Mouse (Mus musculus) MEL (cell line): ENCODE data around the gene Fxn. TPM values are rescaled to one million over a fixed set of nuclear protein-coding genes. Genes with fewer than 3 reads are reported as not detected.

Experiments used
- DNase-seq: peaks from one replicate; pipeline ENCODE4 v3.0.0; 2011; ENCODE audit warnings: low read depth, low spot score
- H3K27ac ChIP-seq: 2 replicates; pipeline ENCODE4 v1.5.1; 2012; ENCODE audit warnings: low read depth, mild to moderate bottlenecking, control low read depth, low read length, moderate library complexity; ENCODE audit not compliant: control insufficient read depth
- H3K27me3 ChIP-seq, 2 experiments: fragments of 150-350 bp in 1 of 2; sonication (generic) in 1 of 2; 2 replicates each; pipeline ENCODE4 v1.6.1; 2012; ENCODE audit warnings: low read length in 2 of 2, mild to moderate bottlenecking in 2 of 2, improper control_type of control experiment in 1 of 2, moderate library complexity in 1 of 2; ENCODE audit not compliant: insufficient read depth in 2 of 2, control insufficient read depth in 1 of 2
- H3K36me3 ChIP-seq, 2 experiments: 2 replicates each; pipeline ENCODE4 v1.6.1; 2012 to 2014; ENCODE audit warnings: low read length in 2 of 2, improper control_type of control experiment in 1 of 2, inconsistent platforms in 1 of 2, mild to moderate bottlenecking in 1 of 2; ENCODE audit not compliant: insufficient read depth in 2 of 2, control insufficient read depth in 1 of 2
- H3K4me1 ChIP-seq, 2 experiments: fragments of 150-350 bp in 1 of 2; sonication (generic) in 1 of 2; 2 replicates each; pipeline ENCODE4 v1.6.1; 2012; ENCODE audit warnings: low read length in 2 of 2, improper control_type of control experiment in 1 of 2, mild to moderate bottlenecking in 1 of 2; ENCODE audit not compliant: insufficient read depth in 2 of 2, control insufficient read depth in 1 of 2
- H3K4me3 ChIP-seq, 2 experiments: fragments of 150-350 bp in 1 of 2; sonication (generic) in 1 of 2; 2 replicates each; pipeline ENCODE4 v1.5.1; 2012; ENCODE audit warnings: low read depth in 2 of 2, low read length in 2 of 2, mild to moderate bottlenecking in 2 of 2, moderate library complexity in 2 of 2, control low read depth in 1 of 2, improper control_type of control experiment in 1 of 2; ENCODE audit not compliant: control insufficient read depth in 1 of 2, insufficient read depth in 1 of 2
- H3K79me2 ChIP-seq: 2 replicates; pipeline ENCODE4 v1.6.1; 2012; ENCODE audit warnings: mild to moderate bottlenecking, low read length, moderate library complexity; ENCODE audit not compliant: control insufficient read depth, poor library complexity, insufficient read depth
- H3K9ac ChIP-seq: 2 replicates; pipeline ENCODE4 v1.6.1; 2012; ENCODE audit warnings: low read depth, mild to moderate bottlenecking, control low read depth, low read length, moderate library complexity; ENCODE audit not compliant: control insufficient read depth, poor library complexity, severe bottlenecking
- H3K9me3 ChIP-seq: fragments of 150-350 bp; sonication (generic); replicated peaks from 2 replicates; pipeline ENCODE4 v1.6.1; 2012; ENCODE audit warnings: mild to moderate bottlenecking, low read length, improper control_type of control experiment, moderate library complexity; ENCODE audit not compliant: insufficient read depth
- CHD1 ChIP-seq: IDR thresholded peaks from 2 replicates; pipeline ENCODE4 v1.6.1; 2012; ENCODE audit warnings: low read depth, mild to moderate bottlenecking, inconsistent platforms, low read length, improper control_type of control experiment
- CHD2 ChIP-seq: IDR thresholded peaks from 2 replicates; pipeline ENCODE4 v1.6.1; 2011; ENCODE audit warnings: low read length, improper control_type of control experiment
- CTCF ChIP-seq, 3 experiments: IDR thresholded peaks in 2 of 3; conservative IDR thresholded peaks in 1 of 3; 2 replicates each; pipeline ENCODE4 v1.5.1; 2011 to 2012; ENCODE audit warnings: low read length in 3 of 3, low read depth in 2 of 3, mild to moderate bottlenecking in 2 of 3, improper control_type of control experiment in 1 of 3, inconsistent platforms in 1 of 3, mixed read lengths in 1 of 3, moderate library complexity in 1 of 3; ENCODE audit not compliant: control insufficient read depth in 1 of 3, insufficient read depth in 1 of 3, poor library complexity in 1 of 3, severe bottlenecking in 1 of 3
- E2F4 ChIP-seq: IDR thresholded peaks from 2 replicates; pipeline ENCODE4 v1.6.1; 2011; ENCODE audit warnings: low read depth, low read length, improper control_type of control experiment, borderline replicate concordance
- ELF1 ChIP-seq: IDR thresholded peaks from 2 replicates; pipeline ENCODE4 v1.6.1; 2014; ENCODE audit warnings: low read depth, mild to moderate bottlenecking, inconsistent platforms, low read length, improper control_type of control experiment, moderate library complexity
- GABPA ChIP-seq: IDR thresholded peaks from 2 replicates; pipeline ENCODE4 v1.6.1; 2012; ENCODE audit warnings: low read depth, mild to moderate bottlenecking, inconsistent platforms, low read length, improper control_type of control experiment, moderate library complexity
- GATA1 ChIP-seq: IDR thresholded peaks from 2 replicates; pipeline ENCODE4 v1.6.1; 2011; ENCODE audit warnings: low read depth, low read length, improper control_type of control experiment
- MAX ChIP-seq: IDR thresholded peaks from 2 replicates; pipeline ENCODE4 v1.6.1; 2011; ENCODE audit warnings: low read length, improper control_type of control experiment
- MAZ ChIP-seq: IDR thresholded peaks from 2 replicates; pipeline ENCODE4 v1.6.1; 2012; ENCODE audit warnings: low read depth, mild to moderate bottlenecking, inconsistent platforms, low read length, improper control_type of control experiment
- MEF2A ChIP-seq: IDR thresholded peaks from 2 replicates; pipeline ENCODE4 v1.6.1; 2014; ENCODE audit warnings: low read depth, mild to moderate bottlenecking, inconsistent platforms, low read length, improper control_type of control experiment; ENCODE audit not compliant: poor library complexity, insufficient replicate concordance, severe bottlenecking; ENCODE audit errors: extremely low read depth
- MYC ChIP-seq: IDR thresholded peaks from 2 replicates; pipeline ENCODE4 v1.6.1; 2011; ENCODE audit warnings: low read depth, mild to moderate bottlenecking, low read length, improper control_type of control experiment, moderate library complexity
- NRF1 ChIP-seq: IDR thresholded peaks from 2 replicates; pipeline ENCODE4 v1.6.1; 2014; ENCODE audit warnings: low read depth, mild to moderate bottlenecking, inconsistent platforms, low read length, improper control_type of control experiment, moderate library complexity; ENCODE audit not compliant: poor library complexity, insufficient read depth, severe bottlenecking
- POLR2A ChIP-seq, 2 experiments: IDR thresholded peaks; 2 replicates each; pipeline ENCODE4 v1.6.1; 2011 to 2012; ENCODE audit warnings: low read length in 2 of 2, mild to moderate bottlenecking in 2 of 2, control low read depth in 1 of 2, improper control_type of control experiment in 1 of 2, low read depth in 1 of 2, moderate library complexity in 1 of 2; ENCODE audit not compliant: control insufficient read depth in 1 of 2, insufficient read depth in 1 of 2, poor library complexity in 1 of 2
- POLR2AphosphoS2 ChIP-seq: IDR thresholded peaks from 2 replicates; pipeline ENCODE4 v1.6.1; 2011; ENCODE audit warnings: low read length, improper control_type of control experiment
- POLR2AphosphoS5 ChIP-seq: IDR thresholded peaks from 2 replicates; pipeline ENCODE4 v1.6.1; 2012; ENCODE audit warnings: low read depth, borderline replicate concordance, mild to moderate bottlenecking, inconsistent platforms, low read length, moderate library complexity, mixed read lengths
- RCOR1 ChIP-seq: IDR thresholded peaks from 2 replicates; pipeline ENCODE4 v1.6.1; 2012; ENCODE audit warnings: low read depth, mild to moderate bottlenecking, inconsistent platforms, low read length, improper control_type of control experiment
- SIN3A ChIP-seq: IDR thresholded peaks from 2 replicates; pipeline ENCODE4 v1.6.1; 2012; ENCODE audit warnings: low read length, improper control_type of control experiment, inconsistent platforms
- SMC3 ChIP-seq: IDR thresholded peaks from 2 replicates; pipeline ENCODE4 v1.6.1; 2011; ENCODE audit warnings: low read depth, low read length, improper control_type of control experiment
- TBP ChIP-seq: IDR thresholded peaks from 2 replicates; pipeline ENCODE4 v1.8.0; 2011; ENCODE audit warnings: low read depth, low read length, improper control_type of control experiment
- TCF12 ChIP-seq: IDR thresholded peaks from 2 replicates; pipeline ENCODE4 v1.6.1; 2014; ENCODE audit warnings: low read depth, mild to moderate bottlenecking, inconsistent platforms, low read length, improper control_type of control experiment, moderate library complexity
- USF2 ChIP-seq, 2 experiments: IDR thresholded peaks; 2 replicates each; pipeline ENCODE4 v1.6.1; 2011 to 2012; ENCODE audit warnings: improper control_type of control experiment in 2 of 2, low read length in 2 of 2, borderline replicate concordance in 1 of 2, inconsistent platforms in 1 of 2, low read depth in 1 of 2, mild to moderate bottlenecking in 1 of 2; ENCODE audit not compliant: insufficient read depth in 1 of 2
- ZMIZ1 ChIP-seq: IDR thresholded peaks from 2 replicates; pipeline ENCODE4 v1.6.1; 2012; ENCODE audit warnings: low read depth, mild to moderate bottlenecking, inconsistent platforms, low read length, improper control_type of control experiment, moderate library complexity
- ZNF384 ChIP-seq: IDR thresholded peaks from 2 replicates; pipeline ENCODE4 v1.6.1; 2012; ENCODE audit warnings: low read depth, mild to moderate bottlenecking, inconsistent platforms, low read length, improper control_type of control experiment
- polyA plus RNA-seq, 2 experiments: library from polyadenylated mRNA; stranded (reverse) in 1 of 2; unstranded in 1 of 2; fragments of >175 nt in 1 of 2; fragments of >200 nt in 1 of 2; gene quantifications; 2 replicates each; pipeline versions ENCODE4 v1.2.1 to v1.2.4; 2012; ENCODE audit warnings: low replicate concordance in 2 of 2, low read depth in 1 of 2; ENCODE audit not compliant: insufficient read length in 2 of 2, insufficient read depth in 1 of 2, missing spikeins in 1 of 2
- total RNA-seq: library from RNA; depleted of rRNA; stranded (reverse); fragments of 300-350 nt; gene quantifications from 2 replicates; pipeline ENCODE4 v1.2.3, GENCODE M21; 2012; rRNA removed

Fxn gene
- total RNA-seq (46.2 and 53.7 TPM in 2 replicates), polyA plus RNA-seq (10 to 100 TPM in 1 of 2 experiments, not detected in 1; 83.7 TPM)

DNA sequence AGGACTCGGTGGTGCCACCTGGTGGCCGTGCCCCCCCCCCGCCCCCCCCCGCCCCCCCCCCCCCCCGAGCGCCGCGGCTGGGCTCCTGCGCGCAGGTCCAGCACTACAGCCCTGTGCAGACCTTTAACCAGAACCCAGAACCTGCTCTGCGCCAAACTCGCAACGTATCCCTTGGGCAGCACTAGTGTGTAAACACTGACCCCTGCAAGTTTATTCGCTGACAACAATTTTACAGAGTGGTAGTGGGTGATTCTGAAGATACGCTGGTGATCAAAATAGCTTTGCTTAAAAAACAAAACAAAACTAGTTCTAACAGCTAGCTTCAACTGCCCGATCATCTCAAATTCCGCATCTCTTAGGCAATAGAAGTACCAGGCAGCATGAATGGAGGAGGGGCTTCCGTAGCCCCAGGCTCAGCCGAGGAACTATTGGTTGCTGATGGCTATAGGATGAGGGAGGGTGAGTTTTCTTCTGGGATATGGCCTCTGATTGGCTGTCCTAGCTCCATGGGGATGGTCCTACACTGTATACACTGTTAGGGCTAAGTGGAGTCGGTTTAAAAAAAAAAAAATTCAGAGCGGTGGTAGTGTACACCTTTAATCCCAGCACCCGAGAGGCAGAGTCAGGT is at the start of gene Fxn:
Fxn (minus strand) TSS at position 5 of the 628 bp plus-strand sequence.
- H3K4me1 ChIP-seq, result peaks cover 0 to 12% of the 10 kb centered on the region in 2 experiments; a peak in 2 of 4 replicates
- TF ChIP-seq SIN3A (peak; percentile 63), POLR2AphosphoS2 (no peak), CTCF (IDR thresholded peaks at IDR 0.05 in 2 of 3, conservative IDR thresholded peaks at IDR 0.05 in 1 of 3; ENCODE audit: control insufficient read depth in 1 of 3, insufficient read depth in 1 of 3, low read depth in 2 of 3, low read length in 3 of 3, poor library complexity in 1 of 3, severe bottlenecking in 1 of 3) (peak in 2 of 3 experiments; percentile 48 to 62; a peak in 4 of 6 replicates), CHD1 (no peak), MAZ (no peak), CHD2 (no peak), E2F4 (no peak), ELF1 (0 out of 2 replicates have a peak, but pooled peaks have one; percentile 47), GABPA (no peak), POLR2AphosphoS5 (no peak), MAX (no peak; the same call in 1 of the 2 replicates), POLR2A (IDR thresholded peaks at IDR 0.05; ENCODE audit: control insufficient read depth in 1 of 2, insufficient read depth in 1 of 2, low read depth in 1 of 2, low read length in 2 of 2, poor library complexity in 1 of 2) (no peak), ZNF384 (peak; percentile 65), MYC (no peak), NRF1 (no peak), ZMIZ1 (no peak), GATA1 (no peak), USF2 (IDR thresholded peaks at IDR 0.05; ENCODE audit: borderline replicate concordance in 1 of 2, insufficient read depth in 1 of 2, low read depth in 1 of 2, low read length in 2 of 2) (no peak), SMC3 (0 out of 2 replicates have a peak, but pooled peaks have one; percentile 16), MEF2A (no peak), RCOR1 (no peak), TCF12 (no peak), TBP (0 out of 2 replicates have a peak, but pooled peaks have one; percentile 20)
- H3K9ac ChIP-seq, result peak within 1 kb of the TSS; percentile 75
- DNase-seq, result peak; percentile 97
- no peaks in the 10 kb centered on the region for H3K9me3 ChIP-seq
- no peaks in the 10 kb centered on the region; a peak in 1 of 4 replicates for H3K36me3 ChIP-seq
- H3K4me3 ChIP-seq, result peak within 1 kb of the TSS; percentile 66 to 84
- H3K27ac ChIP-seq, result peak within 1 kb of the TSS; percentile 91
- peaks cover 12% of the 10 kb centered on the region for H3K79me2 ChIP-seq
- H3K27me3 ChIP-seq, result no peaks in the 10 kb centered on the region
